Mouse (Mus musculus) gastrocnemius, adult 2 months (tissue): ENCODE results near the gene Thtpa. TPM values are rescaled to one million over a fixed set of nuclear protein-coding genes. Genes with fewer than 3 reads are reported as not detected.
A peak's percentile ranks its signal among the peaks of the same experiment; 100 is the strongest.

Experiments used
- DNase-seq: peaks from one replicate; pipeline ENCODE4 v3.0.0; 2022
- H3K27ac ChIP-seq: fragments of 200-600 bp; 2 replicates; pipeline ENCODE4 v1.8.1; 2022; ENCODE audit warnings: mild to moderate bottlenecking
- H3K4me3 ChIP-seq: fragments of 200-600 bp; 2 replicates; pipeline ENCODE4 v1.8.1; 2022; ENCODE audit warnings: mild to moderate bottlenecking, moderate library complexity
- CTCF ChIP-seq: fragments of 200-600 bp; IDR thresholded peaks from 2 replicates; pipeline ENCODE4 v1.8.1; 2022; ENCODE audit warnings: antibody characterized with exemption, mild to moderate bottlenecking, moderate library complexity
- intact Hi-C: fragments of 180-260 bp; cut with DNase I; formaldehyde crosslinking; loops from one replicate; pipeline ENCODE4 v1.15.1; 2025
- total RNA-seq, 2 experiments: library from RNA; stranded (reverse); gene quantifications; 2 replicates each; pipeline ENCODE4 v1.2.3; 2021

The Thtpa gene
- total RNA-seq, 2 experiments from 2014 or later: 12.6 to 14.3 TPM

GRCm38 (mm10) chr14:55135676-55136075 is 41.1 kb downstream of the Thtpa start:
- no peak overlapping the region for H3K27ac ChIP-seq

GRCm38 (mm10) chr14:55139313-55139712 is 44.7 kb downstream of the Thtpa start:
- DNase-seq: no peak
- no peak overlapping the region for H3K4me3 ChIP-seq
- H3K27ac ChIP-seq: no peak overlapping the region
- TF ChIP-seq CTCF: no peak
- intact Hi-C loops: no loop called here

More at GRCm38 (mm10) chr14:55135676-55136075, 41.1 kb downstream of the Thtpa start:
- DNase-seq: no peak
- intact Hi-C loops: no loop called here
- no peak overlapping the region for H3K4me3 ChIP-seq
- TF ChIP-seq CTCF: no peak

GRCm38 (mm10) chr14:55146324-55146723 is 51.7 kb downstream of the Thtpa start:
- no peak for DNase-seq
- Histone ChIP-seq H3K4me3 (no peak overlapping the region), H3K27ac (no peak overlapping the region)
- intact Hi-C loops: no loop called here
- TF ChIP-seq CTCF: no peak

- intact Hi-C loops: no loop called here
- Histone ChIP-seq H3K27ac (peak overlapping the region; percentile 35; the same call in 1 of the 2 replicates), H3K4me3 (no peak overlapping the region)
- no peak for TF ChIP-seq CTCF
- peak; percentile 75 for DNase-seq
Measured at GRCm38 (mm10) chr14:55146829-55147401, 52.3 kb downstream of the Thtpa start.

GRCm38 (mm10) chr14:55148363-55148915 is 53.9 kb downstream of the Thtpa start:
- Histone ChIP-seq H3K4me3 (no peak overlapping the region), H3K27ac (no peak overlapping the region)
- TF ChIP-seq CTCF: peak; percentile 85
- intact Hi-C loops: loop anchor here (2.0 kb wide), 1 partner anchor 290 kb away; no protein-coding TSS in a partner anchor
- DNase-seq: peak; percentile 62

Other genes starting within 250 kb of the Thtpa start
- 1 to 10 TPM; 3.0 to 5.2 TPM for gene Homez, start 223.8 kb upstream of the Thtpa start, total RNA-seq
- 1 to 10 TPM; 2.6 to 3.5 TPM for gene Ppp1r3e, start 217.2 kb upstream of the Thtpa start, total RNA-seq
- gene Bcl2l2, start 211.4 kb upstream of the Thtpa start, total RNA-seq: 10 to 100 TPM; 23.1 to 26.8 TPM
- 1 to 10 TPM in 1 of 2 experiments, under 1 TPM in 1; 0.56 to 4.4 TPM for gene Gm20521, start 211.3 kb upstream of the Thtpa start, total RNA-seq
- gene Pabpn1, start 202.3 kb upstream of the Thtpa start, total RNA-seq: 10 to 100 TPM; 52.5 to 63.3 TPM
- gene Slc22a17, start 181.7 kb upstream of the Thtpa start, total RNA-seq: 1 to 10 TPM; 1.0 to 1.4 TPM
- 1 to 10 TPM; 1.1 to 1.4 TPM for gene Efs, start 168.7 kb upstream of the Thtpa start, total RNA-seq
- gene Il25, start 162.1 kb upstream of the Thtpa start, total RNA-seq: not detected
- gene Cmtm5, start 158.5 kb upstream of the Thtpa start, total RNA-seq: under 1 TPM in 1 of 2 experiments, not detected in 1; 0.25 TPM
- 100 to 1,000 TPM; 109 to 348 TPM for gene Myh6, start 127.9 kb upstream of the Thtpa start, total RNA-seq
- not detected for gene Gm17428, start 117.9 kb upstream of the Thtpa start, total RNA-seq
- 1,000 to 10,000 TPM in 1 of 2 experiments, 100 to 1,000 TPM in 1; 520 to 1,662 TPM for gene Myh7, start 100.2 kb upstream of the Thtpa start, total RNA-seq
- 10 to 100 TPM; 18.1 to 19.9 TPM for gene Ngdn, start 79.3 kb upstream of the Thtpa start, total RNA-seq
- gene Zfhx2, start 2.5 kb upstream of the Thtpa start, total RNA-seq: 1 to 10 TPM; 5.1 to 6.0 TPM
- gene Ap1g2, start 11.8 kb downstream of the Thtpa start, total RNA-seq: 1 to 10 TPM; 5.3 to 6.0 TPM
- under 1 TPM in 1 of 2 experiments, not detected in 1; 0.08 TPM for gene Jph4, start 22.2 kb downstream of the Thtpa start, total RNA-seq
- gene Dhrs2, start 127.2 kb downstream of the Thtpa start, total RNA-seq: not detected